Mouse (Mus musculus) adrenal gland, adult 18-20 months (tissue): ENCODE results near the gene Ccdc194. TPM values are rescaled to one million over a fixed set of nuclear protein-coding genes. Genes with fewer than 3 reads are reported as not detected.

ENCODE experiments used
- DNase-seq, 2 experiments: peaks; one replicate each; pipeline ENCODE4 v3.0.0; 2021 to 2022; ENCODE audit warnings: low spot score in 2 of 2
- total RNA-seq, 2 experiments: library from RNA; stranded (reverse); gene quantifications; 1 replicate in 1 of 2; 2 replicates in 1 of 2; pipeline ENCODE4 v1.2.3; 2021

Gene Ccdc194
- total RNA-seq, 2 experiments from 2014 or later = not detected

DNA sequence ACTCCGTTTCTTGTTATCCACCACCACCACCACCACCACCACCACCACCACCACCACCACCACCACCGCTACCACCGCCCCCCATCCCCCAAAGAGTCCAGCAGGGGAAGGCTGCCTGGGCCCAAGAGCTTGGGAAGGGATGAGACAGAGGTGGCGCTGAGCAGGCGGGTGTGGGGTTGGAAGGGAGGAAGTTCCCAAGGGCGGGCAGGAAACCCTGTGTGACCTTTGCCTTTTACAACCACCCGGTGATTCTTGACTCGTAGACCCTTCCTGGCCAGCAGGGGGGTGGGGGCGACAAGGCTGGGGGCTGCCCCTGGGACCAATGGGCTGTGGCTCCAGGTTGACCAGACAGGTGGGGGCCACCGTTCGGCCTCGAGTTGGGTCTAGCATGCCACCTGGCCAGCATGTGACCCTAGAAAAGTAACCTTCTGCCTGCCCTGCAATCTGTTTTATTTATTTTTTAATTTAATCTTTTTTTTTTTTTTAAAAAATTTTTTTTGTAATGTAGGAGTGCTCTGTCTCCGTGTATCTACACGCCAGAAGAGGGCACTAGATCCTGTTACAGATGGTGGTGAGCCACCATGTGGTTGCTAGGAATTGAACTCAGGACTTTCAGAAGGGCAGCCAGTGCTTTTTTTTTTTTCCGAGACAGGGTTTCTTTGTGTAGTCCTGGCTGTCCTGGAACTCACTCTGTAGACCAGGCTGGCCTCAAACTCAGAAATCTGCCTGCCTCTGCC is 12.3 kb downstream of the Ccdc194 start:
- no peak for DNase-seq

GRCm38 (mm10) chr8:71511644-71512043 is 13.9 kb downstream of the Ccdc194 start, which contains the start of gene Plvap:
Plvap (minus strand) TSS chr8:71511752.
- DNase-seq = no peak

DNA sequence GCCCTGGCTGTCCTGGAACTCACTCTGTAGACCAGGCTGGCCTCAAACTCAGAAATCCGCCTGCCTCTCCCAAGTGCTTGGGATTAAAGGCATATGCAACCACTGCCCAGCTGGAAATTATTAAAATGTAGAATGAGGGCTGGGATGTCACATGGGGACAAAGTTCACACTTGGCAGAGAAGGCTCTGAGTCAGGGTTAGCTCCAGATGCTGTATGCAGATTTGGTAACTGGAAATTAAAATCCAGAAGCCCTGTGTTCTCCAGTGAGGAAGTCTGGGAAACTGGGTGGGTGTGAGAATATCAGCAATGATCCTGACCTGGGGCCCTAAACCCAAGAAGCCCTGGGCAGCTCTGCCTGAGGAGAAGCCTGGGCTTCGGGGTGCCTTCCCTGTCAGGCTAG is 16.2 kb downstream of the Ccdc194 start:
- no peak for DNase-seq

- DNase-seq = peak; percentile 56 to 66
Measured at GRCm38 (mm10) chr8:71507589-71508104, 17.9 kb downstream of the Ccdc194 start.

- no peak for DNase-seq
Measured at GRCm38 (mm10) chr8:71505979-71506378, 19.5 kb downstream of the Ccdc194 start.

DNA sequence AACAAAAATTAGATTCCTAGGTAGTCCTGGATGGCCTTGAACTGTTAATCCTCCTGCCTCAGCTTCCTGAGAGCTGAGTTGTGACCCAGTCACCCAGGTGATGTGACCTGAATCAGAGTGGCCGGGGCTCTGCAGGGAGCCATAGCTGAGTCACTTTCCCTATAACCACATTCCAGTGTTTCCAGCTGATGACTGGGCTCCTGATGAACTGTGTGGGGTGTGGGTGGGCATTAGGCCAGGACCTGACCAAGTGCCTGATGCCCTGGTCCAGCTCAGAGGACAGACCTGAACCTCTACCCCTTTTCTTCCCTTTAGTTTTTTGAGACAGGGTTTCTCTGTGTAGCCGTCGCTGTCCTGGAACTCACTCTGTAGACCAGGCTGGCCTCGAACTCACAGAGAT is 20.2 kb downstream of the Ccdc194 start:
- DNase-seq = no peak

- DNase-seq = no peak
Measured at GRCm38 (mm10) chr8:71504349-71504748, 21.2 kb downstream of the Ccdc194 start.

- DNase-seq = no peak
Measured at GRCm38 (mm10) chr8:71498816-71499690, 26.5 kb downstream of the Ccdc194 start.

DNA sequence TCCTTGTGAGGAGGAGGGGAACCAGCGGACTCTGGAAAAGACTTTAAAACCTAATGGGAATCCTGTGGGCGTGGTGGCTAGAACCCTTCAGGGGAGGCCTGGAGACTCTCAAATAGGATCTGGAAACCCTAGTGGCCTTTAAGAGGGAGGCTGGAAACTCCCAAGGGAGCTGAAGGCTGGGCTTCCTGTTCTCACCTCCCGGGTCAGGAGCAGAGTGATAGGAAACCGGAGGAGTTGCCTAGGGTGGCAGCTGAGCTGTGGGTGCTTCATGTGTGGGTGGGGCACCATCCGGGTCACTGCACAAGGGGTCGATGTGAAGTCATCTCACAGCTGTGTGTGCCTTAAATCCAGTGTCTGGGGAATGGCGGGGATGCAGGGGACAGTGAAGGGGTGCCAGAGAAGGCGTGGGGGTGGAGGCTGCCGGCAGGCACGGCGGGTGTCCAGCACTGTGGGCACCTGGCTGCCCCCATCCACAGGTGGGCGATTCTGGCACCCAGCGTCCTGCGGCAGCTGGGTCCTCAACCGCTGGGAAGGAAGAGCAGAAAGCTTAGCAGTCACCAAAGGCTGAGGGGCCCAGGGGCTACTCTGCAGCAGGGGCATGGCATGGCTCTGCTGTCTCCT is 27.5 kb downstream of the Ccdc194 start:
- no peak for DNase-seq

- no peak for DNase-seq
Measured at GRCm38 (mm10) chr8:71497077-71497645, 28.4 kb downstream of the Ccdc194 start.

DNA sequence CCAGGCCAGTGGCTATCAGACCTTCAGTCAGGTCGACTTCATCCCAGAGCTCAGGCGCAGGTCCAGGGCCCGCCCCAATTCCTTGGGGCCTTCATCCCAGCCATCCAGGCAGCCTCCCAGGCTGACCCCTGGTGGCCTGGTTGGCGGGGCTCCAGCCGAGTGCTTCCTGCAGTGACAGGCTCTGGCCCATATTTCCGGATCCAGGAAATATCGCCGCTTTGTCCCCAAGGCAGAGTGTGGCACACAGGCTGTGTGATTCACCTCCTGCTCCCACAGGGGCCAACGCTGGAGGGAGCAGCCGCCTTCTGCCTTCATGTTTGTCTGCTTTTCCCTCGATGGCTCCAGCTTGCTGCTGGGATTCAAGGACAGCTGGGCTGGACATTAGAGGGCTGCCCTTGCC is 29.0 kb downstream of the Ccdc194 start:
- DNase-seq = peak; percentile 92 to 94

DNA sequence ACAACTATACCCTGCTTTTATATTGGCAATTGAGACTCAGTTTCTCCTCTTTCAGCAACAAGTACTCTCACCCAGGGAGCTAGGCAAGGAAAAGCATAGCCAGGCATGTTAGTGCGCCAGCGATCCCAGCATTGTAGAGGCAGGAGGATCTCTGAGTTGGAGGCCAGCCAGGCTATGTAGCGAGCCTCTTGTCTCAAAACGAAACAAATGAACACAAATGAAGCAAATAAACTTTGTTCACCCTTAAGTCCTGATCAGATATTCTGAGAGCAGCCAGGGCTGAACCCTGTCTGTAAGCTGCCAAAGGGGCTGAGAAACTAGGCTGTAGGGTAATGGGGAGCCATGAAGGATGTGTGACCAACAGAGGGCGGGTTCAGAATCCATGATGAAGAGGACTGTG is 29.7 kb downstream of the Ccdc194 start:
- no peak for DNase-seq

DNA sequence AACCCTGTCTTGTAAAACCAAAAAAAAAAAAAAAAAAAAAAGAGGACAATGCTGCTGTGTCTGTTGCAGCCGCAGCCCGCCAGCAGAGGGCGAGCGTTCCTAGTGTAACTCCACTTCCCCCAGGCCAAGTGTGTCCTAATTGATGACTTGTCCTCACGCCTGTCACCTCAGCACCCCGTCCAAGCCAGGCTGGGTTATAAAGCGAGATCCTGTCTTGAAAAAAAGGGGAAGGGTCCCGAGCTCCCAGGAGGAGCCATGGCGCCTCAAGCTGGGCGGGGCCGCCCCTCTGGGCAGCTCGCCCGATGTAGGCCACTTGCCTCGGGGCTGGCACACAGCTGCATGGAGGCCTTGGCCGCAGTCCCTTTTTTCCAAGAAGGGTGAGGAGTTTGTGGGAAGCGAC is 30.5 kb downstream of the Ccdc194 start:
- DNase-seq = peak; percentile 85 to 89

DNA sequence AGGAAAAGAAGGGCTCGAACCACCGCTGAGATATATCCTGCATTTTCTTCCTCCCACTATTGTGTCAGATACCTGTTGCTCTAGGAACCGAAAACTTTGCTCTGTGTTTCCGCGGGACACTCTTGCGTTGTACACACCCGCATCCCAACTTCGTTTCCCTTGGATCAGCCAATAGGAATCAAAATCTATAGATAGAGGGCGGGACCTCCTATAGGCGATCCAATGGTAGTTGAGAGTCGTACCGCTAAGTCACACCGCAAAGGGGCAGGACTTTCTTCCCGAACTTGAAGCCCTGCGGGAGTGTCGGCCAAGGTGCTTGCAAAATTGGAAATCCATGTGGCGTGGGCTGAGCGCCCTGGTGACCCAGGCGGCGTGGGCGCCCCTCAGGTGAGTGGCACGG is 37.1 kb downstream of the Ccdc194 start:
- DNase-seq = peak; percentile 80 to 81

GRCm38 (mm10) chr8:71487691-71488445 is 37.6 kb downstream of the Ccdc194 start, which contains the start of gene Gtpbp3:
Gtpbp3 (plus strand) TSS chr8:71488103.
- DNase-seq = peak; percentile 78

GRCm38 (mm10) chr8:71486136-71486529 is 39.4 kb downstream of the Ccdc194 start:
- no peak for DNase-seq

- peak; percentile 75 to 77 for DNase-seq
Measured at GRCm38 (mm10) chr8:71485142-71486135, 40.1 kb downstream of the Ccdc194 start, which contains the start of gene Ano8. Ano8 (minus strand) TSS chr8:71485963.

GRCm38 (mm10) chr8:71484736-71485135 is 40.8 kb downstream of the Ccdc194 start:
- DNase-seq = no peak

GRCm38 (mm10) chr8:71483932-71484331 is 41.6 kb downstream of the Ccdc194 start:
- no peak for DNase-seq
